Mouse (Mus musculus) macrophage (primary cell): ENCODE results near the gene Arhgap21. TPM values are rescaled to one million over a fixed set of nuclear protein-coding genes. Genes with fewer than 3 reads are reported as not detected.

Experiments
- H3K27ac ChIP-seq: fragments of 350-480 bp; formaldehyde crosslinking; 2 replicates; pipeline ENCODE4 v1.9.0; 2021
- H3K36me3 ChIP-seq: fragments of 350-480 bp; formaldehyde crosslinking; 2 replicates; pipeline ENCODE4 v1.9.0; 2021; ENCODE audit errors: inconsistent target
- H3K4me3 ChIP-seq: fragments of 350-480 bp; formaldehyde crosslinking; 2 replicates; pipeline ENCODE4 v1.9.0; 2021; ENCODE audit errors: inconsistent target
- H3K79me2 ChIP-seq: fragments of 350-480 bp; formaldehyde crosslinking; 2 replicates; pipeline ENCODE4 v1.9.0; 2021; ENCODE audit errors: inconsistent target
- WGBS: methylation state at CpG from one replicate; pipeline ENCODE4 v1.1.7; 2026; ENCODE audit warnings: inconsistent platforms; ENCODE audit not compliant: missing documents; 5-methylcytosine and 5-hydroxymethylcytosine counted together
- polyA plus RNA-seq: library from polyadenylated mRNA; stranded (reverse); fragments of 250-400 nt; gene quantifications from 3 replicates; pipeline ENCODE4 v1.2.4, GENCODE M21; 2018; ENCODE audit warnings: inconsistent platforms

Arhgap21 gene
- polyA plus RNA-seq, 1 experiment from 2014 or later, result 22.5 TPM

DNA sequence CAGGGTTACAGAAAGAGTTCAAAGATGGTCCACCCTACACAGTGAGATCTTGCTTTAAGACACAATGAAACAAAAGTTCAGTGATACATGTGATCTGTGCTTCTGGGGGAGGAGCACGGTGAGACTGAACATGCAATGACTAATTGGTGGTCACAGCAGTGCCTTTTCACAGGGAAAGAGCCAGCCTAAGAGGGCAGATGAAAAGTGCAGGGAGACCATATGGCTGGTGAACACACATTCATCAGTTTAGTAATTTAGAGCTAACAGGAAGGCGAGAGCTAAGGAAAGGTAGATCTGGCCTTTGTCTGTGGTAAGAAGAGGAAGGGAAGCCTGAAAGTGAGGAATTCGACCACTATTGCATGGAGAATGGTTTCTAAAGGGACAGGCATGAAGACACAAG, 102.9 kb downstream of the Arhgap21 start:
- Histone ChIP-seq H3K4me3 (no peak overlapping the region), H3K36me3 (peaks cover 23% of the 10 kb centered on the region), H3K27ac (no peak overlapping the region), H3K79me2 (no peaks in the 10 kb centered on the region)
- 83% methylated on average over 3 of the region's 3 CpGs for WGBS

DNA sequence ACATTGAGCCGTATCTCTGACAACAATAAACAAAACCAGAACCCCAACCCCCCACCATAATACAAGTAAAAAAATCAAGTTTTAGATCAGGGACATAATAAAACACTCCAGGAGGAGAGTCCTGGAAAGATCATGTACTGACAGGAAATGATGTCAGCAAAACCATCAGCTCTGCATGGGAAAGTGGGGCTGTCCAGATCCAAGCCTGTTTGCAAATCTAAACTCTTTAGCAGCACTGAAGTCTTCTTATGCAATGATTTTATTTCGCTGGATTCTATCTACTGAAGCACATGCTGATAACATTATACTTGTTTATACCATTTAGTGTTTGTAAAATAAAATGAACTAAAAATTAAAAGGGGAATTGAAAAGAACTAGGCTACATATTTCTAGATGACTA, 104.1 kb downstream of the Arhgap21 start:
- 94% methylated on average over 2 of the region's 2 CpGs for WGBS
- Histone ChIP-seq H3K27ac (no peak overlapping the region), H3K36me3 (peaks cover 34% of the 10 kb centered on the region), H3K79me2 (no peaks in the 10 kb centered on the region), H3K4me3 (no peak overlapping the region)

DNA sequence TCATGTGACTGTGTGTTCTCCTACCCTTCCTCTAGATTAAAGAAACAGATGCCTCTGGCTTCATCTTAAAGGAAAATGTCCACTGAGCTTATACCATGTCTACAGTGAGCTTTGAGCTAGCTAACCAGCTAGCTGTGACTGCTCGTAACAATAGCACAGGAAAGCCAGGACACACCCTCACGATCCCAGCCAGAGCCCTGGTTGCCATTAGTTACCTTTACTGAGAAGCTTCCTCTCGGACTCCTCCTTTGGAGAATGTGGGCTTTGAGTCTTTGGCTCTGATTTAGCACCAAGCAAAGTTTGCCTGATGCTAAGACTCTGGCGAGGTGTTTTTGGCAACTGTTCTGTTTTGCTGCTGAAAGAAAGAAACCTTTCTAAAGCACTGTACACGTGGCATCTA, 107.9 kb downstream of the Arhgap21 start:
- Histone ChIP-seq H3K4me3 (no peak overlapping the region), H3K27ac (no peak overlapping the region), H3K79me2 (no peaks in the 10 kb centered on the region), H3K36me3 (peaks cover 51% of the 10 kb centered on the region)
- 94% methylated on average over 5 of the region's 5 CpGs for WGBS

DNA sequence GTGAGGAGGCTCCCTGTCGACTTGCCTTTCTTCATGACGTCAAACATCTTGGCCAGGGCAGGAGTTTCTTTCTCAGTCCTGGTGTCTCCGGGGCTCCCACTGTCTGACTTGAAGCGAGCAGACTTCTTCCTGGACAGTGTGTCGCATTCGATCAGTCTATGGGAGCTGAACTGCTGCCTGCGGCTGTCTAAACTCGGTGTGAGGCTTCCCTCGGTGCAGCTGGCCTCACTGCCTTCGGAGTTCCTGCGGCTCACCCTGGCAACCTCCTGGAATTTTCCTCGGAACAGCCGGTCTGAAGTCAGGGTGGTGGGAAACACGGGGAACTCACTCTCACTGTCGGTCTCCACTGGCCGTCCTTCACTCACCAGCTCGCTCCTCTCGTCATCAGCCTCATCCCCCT, 119.3 kb downstream of the Arhgap21 start:
- WGBS, result 95% methylated on average over 18 of the region's 18 CpGs
- Histone ChIP-seq H3K79me2 (no peaks in the 10 kb centered on the region), H3K4me3 (no peak overlapping the region), H3K27ac (no peak overlapping the region), H3K36me3 (peaks cover 55% of the 10 kb centered on the region)

DNA sequence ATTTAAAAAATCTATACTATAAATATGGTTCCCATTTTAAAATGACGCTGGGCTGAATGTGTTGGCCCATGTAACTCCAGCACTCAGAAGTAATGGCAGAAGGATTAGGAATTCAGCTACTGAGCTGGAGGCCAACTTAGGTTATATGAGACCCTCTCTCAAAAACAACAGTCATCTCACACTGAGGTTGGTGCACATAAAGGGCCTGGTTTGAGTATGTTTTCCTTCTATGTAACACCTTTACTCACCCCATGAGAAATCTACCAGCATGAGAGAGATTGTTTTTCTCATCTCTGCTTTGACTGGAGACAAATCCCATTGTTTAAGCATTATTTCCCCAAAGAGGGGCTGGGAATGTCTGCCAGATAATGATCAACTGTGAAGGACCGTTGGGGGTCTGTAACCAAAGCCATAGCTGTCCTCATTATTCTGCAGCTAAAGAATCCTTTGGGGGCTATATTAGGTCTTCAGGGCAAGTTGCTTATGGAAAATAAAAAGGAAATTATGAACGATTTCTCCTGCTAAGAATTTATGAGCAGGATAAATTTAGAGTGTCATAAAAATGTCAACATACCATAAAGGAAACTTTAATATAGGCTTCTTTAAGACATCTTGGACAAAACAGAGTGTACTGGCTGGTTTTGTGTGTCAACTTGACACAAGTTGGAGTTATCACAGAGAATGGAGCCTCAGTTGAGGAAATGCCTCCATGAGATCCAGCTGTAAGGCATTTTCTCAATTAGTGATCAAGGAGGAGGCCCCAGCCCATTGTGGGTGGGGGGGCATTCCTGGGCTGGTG, 136.9 kb downstream of the Arhgap21 start:
- Histone ChIP-seq H3K36me3 (no peaks in the 10 kb centered on the region), H3K4me3 (no peak overlapping the region), H3K27ac (no peak overlapping the region), H3K79me2 (no peaks in the 10 kb centered on the region)
- WGBS, result 89% methylated on average over 3 of the region's 3 CpGs

DNA sequence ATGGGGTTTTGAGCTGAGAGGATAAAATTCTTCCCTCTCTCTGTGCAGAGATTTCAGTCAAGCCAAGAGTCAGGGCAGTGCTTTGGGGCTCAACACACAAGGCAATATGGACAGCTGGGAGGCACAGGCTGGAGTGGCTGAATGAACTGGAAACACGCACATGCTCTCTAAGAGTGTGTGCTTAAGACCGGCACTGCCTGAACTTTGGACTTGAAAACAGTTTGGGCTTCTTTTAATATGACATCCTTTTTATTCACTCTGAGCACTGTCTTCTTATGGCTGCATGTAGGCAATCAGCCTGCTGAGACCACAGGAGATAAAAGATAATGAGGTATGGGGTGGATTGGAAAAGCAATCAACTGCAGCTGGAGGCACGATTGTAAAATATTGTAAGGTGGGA, 137.8 kb downstream of the Arhgap21 start:
- no peaks in the 10 kb centered on the region for H3K79me2 ChIP-seq
- no peak overlapping the region for H3K4me3 ChIP-seq
- no peaks in the 10 kb centered on the region for H3K36me3 ChIP-seq
- H3K27ac ChIP-seq, result no peak overlapping the region
- 91% methylated on average over 3 of the region's 3 CpGs for WGBS

DNA sequence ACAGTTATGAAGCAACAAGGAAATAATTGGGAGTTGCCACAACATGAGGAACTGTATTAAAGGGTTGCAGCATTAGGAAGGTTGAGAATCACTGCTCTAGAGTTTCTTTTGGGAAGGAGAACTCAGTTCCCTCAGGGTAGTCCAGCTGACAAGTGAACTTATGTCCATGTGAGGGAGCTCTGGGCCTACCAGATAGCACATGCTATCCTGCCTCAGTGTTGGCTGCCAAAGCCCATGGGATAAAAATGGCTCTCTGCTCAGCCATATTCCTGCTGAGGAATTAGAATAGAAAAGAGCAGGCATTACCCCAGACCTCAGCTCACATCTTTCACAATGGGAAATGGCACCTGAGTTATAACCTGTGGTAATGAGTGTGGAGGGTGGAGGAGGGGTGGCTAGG, 142.4 kb downstream of the Arhgap21 start:
- Histone ChIP-seq H3K27ac (no peak overlapping the region), H3K79me2 (no peaks in the 10 kb centered on the region), H3K4me3 (no peak overlapping the region), H3K36me3 (no peaks in the 10 kb centered on the region)

DNA sequence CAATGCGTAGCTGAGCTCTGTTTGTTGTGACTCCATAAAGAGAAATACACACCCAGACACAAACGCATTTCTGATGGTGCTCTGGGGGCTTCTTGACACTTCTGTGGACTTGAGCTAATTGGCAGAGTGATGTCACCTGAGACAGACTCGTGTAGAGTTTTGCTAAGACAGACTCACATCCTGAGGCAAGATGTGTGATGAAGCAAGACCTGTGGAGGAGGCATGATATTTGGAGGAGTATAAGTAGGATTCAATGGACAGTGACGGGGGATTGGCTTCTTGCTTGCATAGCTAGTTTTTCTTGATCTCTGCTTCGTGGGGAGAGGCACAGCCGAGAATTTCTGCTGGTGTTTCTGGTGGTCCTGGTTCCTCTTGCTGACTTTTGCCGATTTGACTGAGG, 150.5 kb downstream of the Arhgap21 start:
- WGBS, result 90% methylated on average over 7 of the region's 7 CpGs
- no peaks in the 10 kb centered on the region for H3K79me2 ChIP-seq
- H3K4me3 ChIP-seq, result no peak overlapping the region
- no peaks in the 10 kb centered on the region for H3K36me3 ChIP-seq
- no peak overlapping the region for H3K27ac ChIP-seq

DNA sequence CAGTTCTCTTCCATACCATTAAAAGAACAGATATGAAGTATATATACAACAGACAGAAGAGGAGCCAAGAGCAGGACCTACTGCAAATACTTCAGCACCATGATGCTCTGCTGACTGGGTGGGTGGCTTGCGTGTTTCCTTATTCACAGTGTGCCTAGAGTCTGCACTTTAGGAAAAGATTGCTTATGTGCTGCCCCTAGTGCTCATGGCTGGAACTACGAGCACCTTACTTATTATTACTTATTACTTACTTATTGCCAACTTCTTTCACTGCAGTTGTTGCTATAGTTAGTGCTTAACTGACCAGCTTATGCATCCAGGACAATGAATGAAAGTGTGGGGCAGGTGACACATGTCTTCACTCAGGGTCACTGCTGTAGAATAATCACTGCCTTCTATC, 154.7 kb downstream of the Arhgap21 start:
- H3K4me3 ChIP-seq, result no peak overlapping the region
- no peaks in the 10 kb centered on the region for H3K79me2 ChIP-seq
- H3K36me3 ChIP-seq, result no peaks in the 10 kb centered on the region
- H3K27ac ChIP-seq, result no peak overlapping the region
- WGBS, result 91% methylated on average over 2 of the region's 2 CpGs

DNA sequence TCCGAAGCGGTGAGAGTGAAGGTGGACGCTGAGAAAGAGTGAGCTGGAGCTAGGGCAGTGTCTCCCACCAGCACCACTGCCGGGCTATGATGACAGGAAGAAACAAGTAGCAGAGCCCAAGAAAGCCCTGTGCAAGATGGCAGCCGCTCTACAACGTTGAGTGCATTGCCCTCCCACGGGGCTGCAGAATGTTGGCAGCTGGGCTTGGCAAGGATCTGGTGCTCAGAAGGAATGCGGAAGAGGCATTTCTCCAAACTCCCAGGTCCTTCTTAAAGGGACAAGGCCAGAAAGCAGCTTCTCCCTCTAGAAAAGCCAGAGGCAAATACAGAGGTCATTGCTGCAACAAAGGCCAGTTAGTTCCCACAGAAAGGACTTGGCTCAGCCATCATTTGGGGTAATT, 157.2 kb downstream of the Arhgap21 start:
- no peak overlapping the region for H3K4me3 ChIP-seq
- 87% methylated on average over 8 of the region's 8 CpGs for WGBS
- H3K36me3 ChIP-seq, result no peaks in the 10 kb centered on the region
- no peak overlapping the region for H3K27ac ChIP-seq
- no peaks in the 10 kb centered on the region for H3K79me2 ChIP-seq

DNA sequence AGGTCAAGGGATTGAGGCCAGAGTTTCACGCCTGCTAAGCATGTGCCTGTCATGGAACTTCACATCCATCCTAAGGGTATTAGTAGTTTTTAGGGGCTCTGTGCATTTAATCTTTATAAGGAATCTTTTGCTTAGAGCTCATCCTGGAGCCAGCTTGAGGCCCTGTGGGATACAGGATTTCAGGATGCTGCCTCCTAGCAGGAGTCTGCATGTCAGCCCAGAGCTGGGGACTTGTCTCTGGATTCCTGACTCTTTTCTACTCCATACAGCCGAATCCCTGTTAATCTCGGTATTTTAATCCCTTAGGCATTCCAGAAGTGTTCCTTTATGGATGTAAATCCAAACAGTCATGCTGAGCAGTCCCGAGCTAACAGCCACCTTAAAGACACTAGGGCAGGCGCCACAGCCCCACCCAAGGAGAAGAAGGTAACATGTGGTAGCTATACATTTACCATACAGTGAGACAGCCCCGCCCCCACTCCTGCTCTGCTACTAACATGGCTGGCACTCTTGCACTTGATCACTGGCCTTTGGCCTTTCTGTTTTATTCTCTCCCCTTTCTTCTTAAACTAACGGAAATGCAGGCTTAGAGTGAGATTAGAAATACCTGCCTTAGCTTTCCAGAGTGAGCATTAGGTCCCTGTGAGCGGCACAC, 167.3 kb downstream of the Arhgap21 start:
- H3K79me2 ChIP-seq, result no peaks in the 10 kb centered on the region
- no peaks in the 10 kb centered on the region for H3K36me3 ChIP-seq
- 90% methylated on average over 8 of the region's 8 CpGs for WGBS
- H3K27ac ChIP-seq, result no peak overlapping the region
- H3K4me3 ChIP-seq, result no peak overlapping the region

Other genes starting within 250 kb of the Arhgap21 start
- not detected in 3 replicates for gene Enkur, start 236.5 kb upstream of the Arhgap21 start, polyA plus RNA-seq
- gene Thnsl1, start 236.8 kb upstream of the Arhgap21 start, polyA plus RNA-seq, result 2.5 to 4.6 TPM (median 2.8 TPM) in 3 replicates